9 mouse cellular contexts compared by ENCODE assay signal in genomic region chr19:58558352-58558751, GRCm38 (mm10). TPM values are rescaled to one million over a fixed set of nuclear protein-coding genes. Genes with fewer than 3 reads are reported as not detected.
A peak's percentile ranks its signal among the peaks of the same experiment; 100 is the strongest.
DNase-seq lines count a peak whose midpoint lies in the region; ATAC-seq lines count a peak whose summit lies in the region.
"Had no signal": no experiment of that assay in that cellular context is flagged by ENCODE, and none has a peak within 500 bp of the region (broad histone marks: within the 10 kb centered on the region; RNA-seq: fewer than 3 reads in every experiment).

No protein-coding gene starts in this region.

- no peak overlapping the region for H3K9ac ChIP-seq in forebrain, embryonic 13.5 days
- H3K9ac ChIP-seq in midbrain, embryonic 11.5 days (ENCODE audit: low read length) = no peak overlapping the region
- H3K9ac ChIP-seq in midbrain, embryonic 13.5 days (replicated peaks) = no peak overlapping the region

- no peak overlapping the region for H3K27ac ChIP-seq in forebrain, embryonic 10.5 days
- no peak overlapping the region for H3K27ac ChIP-seq in forebrain, embryonic 13.5 days
- H3K27ac ChIP-seq in midbrain, embryonic 11.5 days (ENCODE audit: low read depth, low read length) = no peak overlapping the region
- H3K27ac ChIP-seq in midbrain, embryonic 13.5 days = no peak overlapping the region

- no peak for ATAC-seq in forebrain, embryonic 13.5 days
- ATAC-seq in midbrain, embryonic 11.5 days (ENCODE audit: low FRiP score) = no peak
- no peak for ATAC-seq in midbrain, embryonic 13.5 days

- H3K9me3 ChIP-seq in forebrain, embryonic 10.5 days = no peaks in the 10 kb centered on the region
- no peaks in the 10 kb centered on the region for H3K9me3 ChIP-seq in forebrain, embryonic 13.5 days (replicated peaks)
- no peaks in the 10 kb centered on the region for H3K9me3 ChIP-seq in midbrain, embryonic 11.5 days (ENCODE audit: control insufficient read depth, low read length)
- H3K9me3 ChIP-seq in midbrain, embryonic 13.5 days = no peaks in the 10 kb centered on the region

- peak; percentile 33 for DNase-seq in forebrain, embryonic 10.5 days (ENCODE audit: extremely low spot score, low spot score)
- peak; percentile 93 for DNase-seq in midbrain, embryonic 11.5 days (ENCODE audit: low spot score, missing footprints)
- peak; percentile 14 for DNase-seq in c-Kit-positive CD71-positive TER-119-negative erythroid progenitor cells, embryonic 14.5 days (ENCODE audit: low read depth)
- peak; percentile 47 for DNase-seq in hindlimb bud, embryonic 11.5 days (ENCODE audit: extremely low spot score, low read depth, low spot score)
- peak; percentile 66 for DNase-seq in lung, postnatal 14 days
- DNase-seq in ovary, postnatal 36 days (ENCODE audit: low spot score) = no peak

- peaks cover 38% of the 10 kb centered on the region for H3K27me3 ChIP-seq in forebrain, embryonic 10.5 days (ENCODE audit: poor library complexity, severe bottlenecking)
- H3K27me3 ChIP-seq in forebrain, embryonic 13.5 days = peaks cover 7% of the 10 kb centered on the region
- H3K27me3 ChIP-seq in midbrain, embryonic 11.5 days (ENCODE audit: control insufficient read depth, insufficient read depth, low read length) = no peaks in the 10 kb centered on the region
- H3K27me3 ChIP-seq in midbrain, embryonic 13.5 days = no peaks in the 10 kb centered on the region; the same call in 1 of the 2 replicates

- H3K4me1 ChIP-seq in forebrain, embryonic 10.5 days = peaks cover 22% of the 10 kb centered on the region
- peaks cover 7% of the 10 kb centered on the region; the same call in 1 of the 2 replicates for H3K4me1 ChIP-seq in forebrain, embryonic 13.5 days
- no peaks in the 10 kb centered on the region for H3K4me1 ChIP-seq in midbrain, embryonic 11.5 days (ENCODE audit: control insufficient read depth, insufficient read depth, low read length)
- no peaks in the 10 kb centered on the region for H3K4me1 ChIP-seq in midbrain, embryonic 13.5 days (replicated peaks)

- WGBS in forebrain, embryonic 10.5 days = 53% methylated on average over 5 of the region's 5 CpGs
- 38% methylated on average over 5 of the region's 5 CpGs for WGBS in forebrain, embryonic 13.5 days
- WGBS in midbrain, embryonic 11.5 days = 56% methylated on average over 5 of the region's 5 CpGs
- WGBS in midbrain, embryonic 13.5 days = 52% methylated on average over 5 of the region's 5 CpGs

- no peak overlapping the region for H3K4me3 ChIP-seq in forebrain, embryonic 10.5 days
- H3K4me3 ChIP-seq in forebrain, embryonic 13.5 days = no peak overlapping the region
- no peak overlapping the region for H3K4me3 ChIP-seq in midbrain, embryonic 11.5 days (ENCODE audit: low read depth, low read length)
- H3K4me3 ChIP-seq in midbrain, embryonic 13.5 days (replicated peaks) = no peak overlapping the region

- no peaks in the 10 kb centered on the region for H3K36me3 ChIP-seq in forebrain, embryonic 10.5 days (replicated peaks)
- no peaks in the 10 kb centered on the region for H3K36me3 ChIP-seq in forebrain, embryonic 13.5 days (ENCODE audit: poor library complexity, severe bottlenecking)
- H3K36me3 ChIP-seq in midbrain, embryonic 11.5 days (ENCODE audit: control insufficient read depth, insufficient read depth, low read length) = no peaks in the 10 kb centered on the region
- no peaks in the 10 kb centered on the region for H3K36me3 ChIP-seq in midbrain, embryonic 13.5 days

- no peak overlapping the region for H3K4me2 ChIP-seq in forebrain, embryonic 13.5 days
- H3K4me2 ChIP-seq in midbrain, embryonic 11.5 days = no peak overlapping the region
- no peak overlapping the region for H3K4me2 ChIP-seq in midbrain, embryonic 13.5 days (replicated peaks)

RNA-seq across cellular contexts. Expression of gene Ccdc172, which starts 46.6 kb away (rescaled TPM):
- not detected in 2 replicates for polyA plus RNA-seq in forebrain, embryonic 10.5 days (2016; fragmentation: Nextera tagmentation; extraction: Ambion mirVana)
- polyA plus RNA-seq in forebrain, embryonic 13.5 days (2015; fragmentation: Nextera tagmentation; extraction: Ambion mirVana) = not detected in 2 replicates
- not detected in 2 replicates for polyA plus RNA-seq in midbrain, embryonic 11.5 days (2014; fragmentation: Nextera tagmentation; extraction: Ambion mirVana)
- polyA plus RNA-seq in midbrain, embryonic 13.5 days (2015; fragmentation: Nextera tagmentation; extraction: Ambion mirVana) = not detected in 2 replicates
- polyA plus RNA-seq: heart, embryonic 16.5 days had no signal
